Mouse (Mus musculus) lung, adult 2 months (tissue): ENCODE data around the gene Ap1g1. TPM values are rescaled to one million over a fixed set of nuclear protein-coding genes. Genes with fewer than 3 reads are reported as not detected.

ENCODE experiments used
- DNase-seq: peaks from one replicate; pipeline ENCODE4 v3.0.0; 2022
- H3K4me1 ChIP-seq: fragments of 200-500 bp; 2 replicates; pipeline ENCODE4 v1.6.1; 2011; ENCODE audit warnings: low read length; ENCODE audit not compliant: control insufficient read depth, insufficient read depth
- H3K4me3 ChIP-seq: fragments of 200-500 bp; replicated peaks from 2 replicates; pipeline ENCODE3; 2011; ENCODE audit warnings: low read depth, mild to moderate bottlenecking, control low read depth, low read length; ENCODE audit errors: extremely low read depth
- CTCF ChIP-seq: fragments of 200-500 bp; IDR thresholded peaks from 2 replicates; pipeline ENCODE4 v1.5.1; 2011; ENCODE audit warnings: mild to moderate bottlenecking, low read length, control low read depth; ENCODE audit not compliant: insufficient read depth
- POLR2A ChIP-seq: fragments of 200-500 bp; IDR thresholded peaks from 2 replicates; pipeline ENCODE4 v1.6.1; 2011; ENCODE audit warnings: low read depth, mild to moderate bottlenecking, control low read depth, low read length, borderline replicate concordance; ENCODE audit errors: extremely low read depth
- WGBS: fragments of 180-500 bp; shearing (Covaris S2); methylation state at CpG from one replicate; pipeline ENCODE4 v1.1.7; 2018; 5-methylcytosine and 5-hydroxymethylcytosine counted together
- polyA plus RNA-seq: library from polyadenylated mRNA; depleted of rRNA; stranded (reverse); fragments of >200 nt; gene quantifications from 2 replicates; pipeline ENCODE4 v1.2.3, GENCODE M21; 2012; rRNA removed

Ap1g1 gene
- polyA plus RNA-seq, 1 experiment: 38.2 TPM

GRCm38 (mm10) chr8:109904928-109905668 lies 126.7 kb downstream of the Ap1g1 start:
- no peaks in the 10 kb centered on the region for H3K4me1 ChIP-seq
- TF ChIP-seq POLR2A: no peak
- TF ChIP-seq CTCF: no peak
- H3K4me3 ChIP-seq: no peak overlapping the region
- 95% methylated on average over 1 of the region's 1 CpGs for WGBS
- no peak for DNase-seq

- Histone ChIP-seq H3K4me3 (no peak overlapping the region), H3K4me1 (no peaks in the 10 kb centered on the region)
- 94% methylated on average over 3 of the region's 3 CpGs for WGBS
- DNase-seq: no peak
- TF ChIP-seq CTCF (no peak), POLR2A (no peak)
These were observed 128.6 kb downstream of the Ap1g1 start for GRCm38 (mm10) chr8:109906907-109907306.

GRCm38 (mm10) chr8:109907376-109907775 lies 129.0 kb downstream of the Ap1g1 start:
- no peak for TF ChIP-seq CTCF
- no peak for DNase-seq
- WGBS: 89% methylated on average over 4 of the region's 4 CpGs

More at GRCm38 (mm10) chr8:109907376-109907775, 129.0 kb downstream of the Ap1g1 start:
- Histone ChIP-seq H3K4me1 (no peaks in the 10 kb centered on the region), H3K4me3 (no peak overlapping the region)

Other genes with a start within 250 kb of the Ap1g1 start
- 19.6 and 23.9 TPM in 2 replicates for gene Dhx38, start 212.7 kb upstream of the Ap1g1 start, polyA plus RNA-seq
- gene Txnl4b, start 212.7 kb upstream of the Ap1g1 start, polyA plus RNA-seq: 3.4 and 5.8 TPM in 2 replicates
- 1,054 and 1,299 TPM in 2 replicates for gene Hp, start 199.4 kb upstream of the Ap1g1 start, polyA plus RNA-seq
- gene Dhodh, start 169.9 kb upstream of the Ap1g1 start, polyA plus RNA-seq: 20.9 and 23.7 TPM in 2 replicates
- gene Pkd1l3, start 164.0 kb upstream of the Ap1g1 start, polyA plus RNA-seq: 0.05 and 0.08 TPM in 2 replicates
- gene Ist1, start 85.3 kb upstream of the Ap1g1 start, polyA plus RNA-seq: 29.8 and 51.7 TPM in 2 replicates
- gene Zfp821, start 73.0 kb upstream of the Ap1g1 start, polyA plus RNA-seq: 8.2 and 9.8 TPM in 2 replicates
- gene Atxn1l, start 40.8 kb upstream of the Ap1g1 start, polyA plus RNA-seq: 24.5 and 31.6 TPM in 2 replicates
- gene Phlpp2, start 90.0 kb downstream of the Ap1g1 start, polyA plus RNA-seq: 4.4 and 6.6 TPM in 2 replicates
- 5.9 TPM in 2 replicates for gene Marveld3, start 183.6 kb downstream of the Ap1g1 start, polyA plus RNA-seq
- 0.71 and 1.00 TPM in 2 replicates for gene Tat, start 211.9 kb downstream of the Ap1g1 start, polyA plus RNA-seq